Mouse (Mus musculus): ENCODE results near the gene Susd4.

The Susd4 gene

DNA sequence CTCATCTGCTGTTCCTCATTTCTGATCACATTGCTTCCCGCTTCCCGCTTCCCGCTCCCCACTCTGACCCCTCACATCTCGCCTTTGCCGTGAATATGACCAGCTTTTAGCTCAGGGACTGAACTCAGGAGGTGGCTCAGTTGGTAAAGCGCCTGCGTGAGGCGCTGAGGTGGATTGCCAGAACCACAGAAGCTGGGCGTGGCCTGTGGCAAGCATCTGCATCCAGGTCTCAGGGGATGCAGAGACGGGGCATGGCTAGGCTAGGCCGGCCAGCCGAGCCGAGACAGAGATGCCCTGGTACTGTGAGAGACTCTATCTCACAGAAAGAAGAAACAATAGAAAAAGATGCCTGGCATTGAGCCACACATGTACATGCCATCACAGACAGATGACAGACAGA lies 93.0 kb downstream of the Susd4 start:
- no peak for DNase-seq (ENCODE audit: low spot score in 2 of 2)

DNA sequence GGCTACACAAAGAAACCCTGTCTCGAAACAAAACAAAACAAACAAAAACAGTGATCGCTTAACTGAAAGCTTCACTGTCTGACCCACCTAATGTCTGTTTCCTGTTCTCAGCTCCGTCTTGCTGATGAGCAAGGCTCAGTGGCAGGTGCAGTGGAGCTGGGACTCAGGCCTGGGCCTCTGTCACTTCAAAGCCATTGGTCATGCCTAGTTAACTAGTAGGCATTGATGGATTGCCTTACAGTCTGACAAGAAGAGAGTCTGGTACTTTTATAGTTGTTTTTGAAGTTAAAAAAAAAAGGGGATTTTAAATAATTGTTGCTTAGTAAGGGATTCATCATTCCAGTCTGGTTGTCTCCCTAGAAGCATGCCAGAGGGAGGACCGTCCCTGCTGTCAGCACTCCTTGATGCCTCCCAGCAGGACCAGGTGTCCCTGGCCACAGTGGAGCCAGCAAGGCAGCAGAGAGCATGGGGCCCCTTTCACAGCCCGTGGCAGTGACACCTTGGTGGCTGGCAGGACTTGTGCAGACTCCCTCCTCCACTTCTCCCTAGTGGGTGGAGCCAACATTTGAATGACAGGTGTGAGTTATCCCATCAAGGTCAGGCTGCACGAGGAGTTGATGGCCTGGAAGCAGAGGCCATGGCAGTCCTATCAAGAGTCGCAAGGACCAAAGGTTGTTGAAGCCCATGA lies 98.2 kb downstream of the Susd4 start:
- no peak for DNase-seq (ENCODE audit: low spot score in 2 of 2)

DNA sequence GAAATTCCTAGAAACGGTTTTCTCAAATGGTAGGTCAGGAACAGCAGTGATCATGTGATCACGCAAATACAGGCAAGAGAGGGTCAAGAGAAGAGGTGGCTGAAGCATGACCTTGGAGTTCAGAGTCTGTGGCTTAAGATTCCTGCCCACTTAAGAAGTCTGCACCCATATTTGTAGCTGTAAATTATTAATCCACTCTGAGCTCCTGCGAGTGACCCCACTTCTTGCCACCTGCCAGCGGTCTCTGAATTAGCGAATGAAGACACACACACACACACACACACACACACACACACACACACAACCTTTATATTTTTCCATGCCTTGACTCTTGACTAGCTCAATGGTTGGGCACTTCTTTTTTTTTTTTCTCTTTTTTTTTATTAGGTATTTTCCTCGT lies 99.7 kb downstream of the Susd4 start:
- no peak for DNase-seq (ENCODE audit: low spot score in 2 of 2)

DNA sequence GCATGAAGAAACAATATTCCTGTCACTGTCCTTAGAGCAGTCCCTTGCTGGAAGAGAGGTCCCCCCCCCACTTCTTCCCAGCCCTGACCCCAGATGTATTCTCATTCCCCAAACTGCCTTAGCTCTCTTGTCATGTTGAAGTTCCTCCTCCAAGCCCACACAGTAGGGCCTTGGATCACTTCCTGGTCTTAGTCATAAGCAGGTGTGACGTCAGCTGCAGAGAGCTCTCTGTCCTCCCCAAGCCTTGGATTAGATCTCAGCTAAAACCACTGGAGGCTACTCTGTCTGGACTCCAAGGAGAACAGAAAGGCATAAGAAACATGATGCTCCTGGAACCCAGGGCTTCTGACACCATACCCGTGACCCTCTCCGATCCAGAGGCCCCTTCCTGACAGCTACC lies 104.2 kb downstream of the Susd4 start:
- no peak for DNase-seq (ENCODE audit: low spot score in 2 of 2)

DNA sequence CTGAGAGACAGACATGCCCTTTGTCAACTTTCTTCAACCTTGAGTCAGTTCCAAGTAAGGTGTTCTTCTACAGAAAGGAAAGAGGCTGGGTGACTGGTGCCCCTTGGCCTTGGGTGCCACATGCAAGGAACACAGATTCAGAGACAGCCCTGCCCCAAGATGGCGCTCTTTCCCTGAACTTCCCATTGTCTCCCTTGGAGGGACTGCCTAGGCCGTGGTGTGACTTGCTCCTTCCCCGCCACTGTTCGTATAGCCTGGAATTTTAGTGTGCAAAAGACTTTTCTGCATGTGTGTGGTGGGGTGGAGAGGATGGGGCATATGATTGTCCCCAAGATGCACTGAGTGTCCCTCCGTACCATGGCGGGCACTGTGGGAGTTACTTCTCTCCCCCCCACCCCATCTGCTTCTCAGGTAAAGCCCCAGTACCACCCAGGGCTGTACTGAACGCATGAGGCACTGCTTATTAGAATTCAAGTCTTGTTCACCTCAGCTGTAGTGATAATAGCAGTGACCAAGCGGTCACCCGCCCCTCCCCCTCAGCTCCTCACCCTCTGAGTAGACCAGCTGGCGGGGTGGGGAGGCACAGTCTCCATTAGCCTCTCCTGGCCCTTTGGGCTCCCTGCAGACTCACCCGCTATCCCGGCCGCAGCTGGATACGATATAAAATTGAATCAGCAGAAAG lies 104.9 kb downstream of the Susd4 start:
- DNase-seq (ENCODE audit: low spot score in 2 of 2): peak in 1 of 2 experiments; percentile 12

DNA sequence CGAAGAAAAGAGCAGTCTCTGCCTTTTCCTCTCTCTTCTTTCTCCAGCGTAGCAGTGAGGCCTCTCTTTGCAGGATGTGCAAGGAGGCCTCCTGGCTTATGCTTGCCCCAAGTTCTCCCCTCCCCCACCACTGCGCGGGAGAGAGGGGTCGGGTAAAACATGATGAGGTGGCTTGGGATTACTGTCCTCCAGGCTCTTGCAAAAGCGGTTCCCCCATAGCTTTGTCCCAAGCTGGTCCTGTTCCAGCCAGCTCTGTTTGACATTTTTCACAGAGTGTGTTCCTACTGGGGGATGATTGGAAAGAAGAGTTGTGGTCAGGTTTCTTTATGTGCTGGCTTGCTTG lies 105.4 kb downstream of the Susd4 start:
- DNase-seq (ENCODE audit: low spot score in 2 of 2): no peak

DNA sequence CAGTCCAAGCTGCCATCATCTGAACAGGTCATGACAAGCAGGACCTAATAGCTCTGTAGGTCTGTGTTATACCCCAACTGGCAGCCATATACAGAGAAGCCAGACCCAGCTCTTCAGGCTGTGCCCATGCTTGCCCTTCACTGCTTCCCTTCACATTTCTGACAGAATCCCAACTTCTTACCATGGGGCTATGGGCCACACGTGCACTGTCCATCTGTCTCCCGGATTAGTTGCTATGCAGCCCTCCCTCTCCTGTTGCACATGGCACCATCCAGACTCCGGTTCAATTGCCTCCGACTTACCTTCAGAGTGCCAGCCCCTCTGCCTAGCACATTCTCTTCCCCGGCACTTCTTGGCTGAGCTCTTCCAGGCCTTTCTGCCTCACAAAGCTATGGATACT lies 114.5 kb downstream of the Susd4 start:
- DNase-seq (ENCODE audit: low spot score in 2 of 2): no peak

DNA sequence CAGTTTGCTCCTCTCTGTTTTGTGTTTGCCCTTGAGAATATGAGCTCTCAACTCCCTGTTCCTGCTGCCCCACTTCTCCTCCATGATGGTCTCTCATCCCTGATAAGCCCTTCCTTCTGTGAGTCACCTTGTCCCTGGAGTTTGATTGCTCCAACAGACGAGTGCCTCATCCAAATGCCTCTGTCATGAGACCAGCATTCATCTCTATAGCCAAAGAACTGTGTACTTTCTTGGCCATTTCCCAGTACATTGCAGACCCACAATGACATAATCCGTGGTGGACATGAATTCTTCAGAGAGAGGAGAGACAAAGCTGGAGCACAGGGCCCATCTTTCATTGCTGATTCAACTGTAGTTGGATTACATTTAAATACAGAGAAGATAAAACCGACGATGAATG lies 115.1 kb downstream of the Susd4 start:
- no peak for DNase-seq (ENCODE audit: low spot score in 2 of 2)

DNA sequence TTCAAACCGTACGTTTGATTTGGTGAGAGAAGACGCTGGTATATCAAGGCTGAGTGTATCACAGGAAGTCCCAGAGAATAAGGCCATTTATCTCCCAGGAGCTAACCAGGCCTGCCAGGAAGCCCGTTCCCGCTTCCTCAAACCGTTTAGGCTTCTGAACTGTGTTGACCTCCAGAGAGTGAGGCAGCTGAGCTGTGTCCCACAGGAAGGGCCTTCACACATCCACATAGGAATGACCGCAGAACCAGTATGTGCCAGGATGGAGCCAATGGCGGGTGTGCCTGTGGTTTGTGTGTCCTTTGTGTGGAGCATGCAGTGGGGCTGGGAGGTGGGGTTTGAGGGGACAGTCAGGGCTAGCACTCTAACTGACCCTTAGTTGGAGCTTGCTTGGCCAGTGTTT lies 117.6 kb downstream of the Susd4 start:
- DNase-seq (ENCODE audit: low spot score in 2 of 2): no peak

DNA sequence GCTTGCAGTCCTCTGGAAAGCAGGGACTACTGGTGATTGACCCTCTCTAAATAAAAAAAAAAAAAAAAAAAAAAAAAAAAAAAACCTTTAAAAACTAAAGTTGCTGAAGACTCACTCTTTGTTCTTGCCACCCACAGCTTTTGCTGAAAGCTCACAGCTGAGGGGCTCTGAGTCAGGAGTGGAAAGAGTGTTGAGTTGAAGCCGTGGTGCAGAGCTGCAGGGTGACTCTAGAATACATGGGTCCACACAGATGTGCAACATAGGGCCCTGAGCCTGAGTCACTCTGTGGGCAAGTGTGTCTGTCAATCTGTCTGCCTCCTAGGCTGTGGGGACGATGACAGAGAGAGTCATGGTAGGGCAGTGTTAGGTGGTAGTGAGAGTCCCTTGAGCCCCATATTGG lies 119.0 kb downstream of the Susd4 start:
- DNase-seq (ENCODE audit: low spot score in 2 of 2): no peak

DNA sequence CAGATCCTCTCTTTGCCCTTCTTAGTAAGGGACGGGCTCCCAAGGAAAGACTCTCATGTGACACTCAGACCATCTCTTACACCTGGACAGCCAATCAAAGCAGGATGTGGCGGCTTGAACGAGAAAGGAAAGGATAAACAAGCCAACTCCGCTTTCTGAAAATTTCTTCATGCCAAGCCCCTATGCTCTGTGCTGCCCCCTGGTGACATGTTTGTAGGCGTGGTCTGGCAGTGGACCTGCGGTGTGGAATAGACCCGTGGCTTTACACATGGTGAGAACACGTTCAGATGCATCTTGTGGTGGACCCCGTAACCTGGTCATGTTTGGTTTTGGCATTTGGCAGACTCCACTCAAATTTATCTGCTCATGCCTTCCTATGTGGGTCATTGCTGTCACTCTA lies 132.0 kb downstream of the Susd4 start:
- DNase-seq (ENCODE audit: low spot score in 2 of 2): no peak

DNA sequence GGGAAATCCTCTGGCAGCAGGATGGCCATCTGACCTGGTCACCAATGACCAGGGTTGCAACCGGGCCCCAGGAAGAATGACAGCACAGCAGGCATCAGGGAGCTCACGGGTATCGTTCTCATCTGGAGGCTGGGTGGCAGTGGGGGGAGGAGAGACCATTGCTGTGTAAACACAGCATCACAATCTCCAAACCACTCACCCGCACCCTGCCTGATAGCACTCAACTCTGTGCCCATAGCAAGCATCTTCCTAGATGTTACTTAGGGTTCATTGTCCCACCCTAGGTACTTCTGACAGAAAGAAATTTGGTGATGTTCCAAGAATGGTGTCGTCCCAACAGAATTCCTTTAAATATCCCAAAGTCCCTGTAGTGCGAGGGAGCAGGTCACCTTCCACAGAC lies 133.4 kb downstream of the Susd4 start:
- DNase-seq (ENCODE audit: low spot score in 2 of 2): no peak

DNA sequence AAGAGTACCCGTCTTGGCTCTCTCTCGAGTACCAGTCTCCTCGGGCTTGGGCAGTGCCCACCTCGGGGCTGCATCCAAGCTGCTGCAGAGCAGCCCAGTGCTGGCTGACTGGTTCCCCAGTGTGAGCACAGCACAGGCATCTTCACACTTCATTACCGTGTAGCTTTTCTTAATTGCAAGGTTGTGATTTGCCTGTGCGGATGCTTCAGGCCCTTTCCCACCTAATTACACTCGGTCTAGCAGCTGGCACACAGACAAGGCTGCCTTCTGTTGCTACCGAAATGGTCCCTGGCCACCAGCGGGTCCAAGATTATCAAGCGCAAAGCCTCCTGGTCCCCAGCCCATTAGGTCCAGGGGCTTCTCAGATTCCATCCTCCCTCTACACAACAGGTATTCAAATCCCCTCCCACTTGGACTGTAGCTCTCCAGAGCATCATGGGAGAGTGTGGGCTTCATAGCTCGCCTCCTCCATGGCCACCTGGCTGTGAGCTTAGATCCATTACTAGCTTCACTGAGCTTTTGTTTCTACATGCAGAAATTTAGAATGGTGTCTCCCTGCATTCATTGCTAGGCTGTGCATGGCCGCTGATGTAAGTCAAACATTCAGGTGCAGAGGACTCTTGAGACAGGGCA lies 134.0 kb downstream of the Susd4 start:
- DNase-seq (ENCODE audit: low spot score in 2 of 2): no peak

DNA sequence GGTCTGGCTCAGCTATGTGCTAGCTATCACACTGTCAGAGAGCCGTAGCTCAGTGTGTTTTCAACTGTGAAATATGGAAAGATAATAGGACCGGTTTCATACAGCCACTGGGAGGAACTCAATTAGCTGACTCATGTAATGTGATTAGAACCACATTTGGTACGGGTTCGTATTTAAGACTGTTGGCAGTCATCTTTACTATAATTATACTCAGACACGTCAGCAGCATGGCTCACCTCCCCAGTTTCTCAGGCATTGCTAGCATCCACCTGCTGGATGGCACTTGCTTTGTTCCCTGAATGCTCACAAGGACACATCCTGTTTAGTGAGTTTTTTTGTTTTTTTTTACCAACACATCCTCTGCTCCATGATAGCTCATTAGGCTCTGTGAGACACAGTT lies 138.4 kb downstream of the Susd4 start:
- peak; percentile 20 to 43 for DNase-seq (ENCODE audit: low spot score in 2 of 2)

DNA sequence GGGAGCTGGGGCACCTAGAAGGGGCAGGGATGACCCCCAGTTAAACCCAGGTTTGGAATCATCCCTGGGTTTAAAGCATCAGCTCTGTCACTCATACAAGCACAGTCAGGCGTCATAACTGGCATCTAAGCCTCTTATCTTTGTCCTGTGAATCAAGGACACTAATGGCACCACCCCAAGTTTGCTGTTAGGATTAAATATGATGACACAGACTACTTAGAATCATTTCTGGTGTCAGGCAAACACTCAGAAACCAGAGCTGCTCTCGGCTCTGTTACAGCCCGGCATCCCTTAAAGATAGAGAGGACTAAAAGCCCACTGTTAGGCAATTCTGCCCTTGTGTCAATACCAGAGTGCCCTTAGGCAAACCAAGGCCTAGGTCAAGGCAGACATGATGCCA lies 139.2 kb downstream of the Susd4 start:
- no peak for DNase-seq (ENCODE audit: low spot score in 2 of 2)

DNA sequence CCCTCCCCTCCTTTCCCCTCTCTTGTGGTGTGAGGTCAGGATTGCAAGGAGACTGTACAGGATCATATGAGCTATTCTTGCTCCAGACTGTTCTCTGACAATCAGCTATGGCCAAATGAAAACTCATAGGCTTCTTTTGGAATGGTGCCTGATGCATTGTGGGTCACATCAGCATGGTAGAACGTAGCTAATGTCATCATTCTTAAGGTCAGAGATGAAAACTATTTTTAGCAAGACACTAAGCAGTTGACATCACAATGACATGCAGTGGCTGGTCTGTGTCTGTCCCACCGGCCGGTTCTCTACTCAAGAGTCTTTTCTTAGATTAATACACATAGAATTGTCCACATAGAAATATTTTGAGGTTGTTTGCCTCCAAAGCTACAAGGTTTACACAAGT lies 142.0 kb downstream of the Susd4 start:
- no peak for DNase-seq (ENCODE audit: low spot score in 2 of 2)

DNA sequence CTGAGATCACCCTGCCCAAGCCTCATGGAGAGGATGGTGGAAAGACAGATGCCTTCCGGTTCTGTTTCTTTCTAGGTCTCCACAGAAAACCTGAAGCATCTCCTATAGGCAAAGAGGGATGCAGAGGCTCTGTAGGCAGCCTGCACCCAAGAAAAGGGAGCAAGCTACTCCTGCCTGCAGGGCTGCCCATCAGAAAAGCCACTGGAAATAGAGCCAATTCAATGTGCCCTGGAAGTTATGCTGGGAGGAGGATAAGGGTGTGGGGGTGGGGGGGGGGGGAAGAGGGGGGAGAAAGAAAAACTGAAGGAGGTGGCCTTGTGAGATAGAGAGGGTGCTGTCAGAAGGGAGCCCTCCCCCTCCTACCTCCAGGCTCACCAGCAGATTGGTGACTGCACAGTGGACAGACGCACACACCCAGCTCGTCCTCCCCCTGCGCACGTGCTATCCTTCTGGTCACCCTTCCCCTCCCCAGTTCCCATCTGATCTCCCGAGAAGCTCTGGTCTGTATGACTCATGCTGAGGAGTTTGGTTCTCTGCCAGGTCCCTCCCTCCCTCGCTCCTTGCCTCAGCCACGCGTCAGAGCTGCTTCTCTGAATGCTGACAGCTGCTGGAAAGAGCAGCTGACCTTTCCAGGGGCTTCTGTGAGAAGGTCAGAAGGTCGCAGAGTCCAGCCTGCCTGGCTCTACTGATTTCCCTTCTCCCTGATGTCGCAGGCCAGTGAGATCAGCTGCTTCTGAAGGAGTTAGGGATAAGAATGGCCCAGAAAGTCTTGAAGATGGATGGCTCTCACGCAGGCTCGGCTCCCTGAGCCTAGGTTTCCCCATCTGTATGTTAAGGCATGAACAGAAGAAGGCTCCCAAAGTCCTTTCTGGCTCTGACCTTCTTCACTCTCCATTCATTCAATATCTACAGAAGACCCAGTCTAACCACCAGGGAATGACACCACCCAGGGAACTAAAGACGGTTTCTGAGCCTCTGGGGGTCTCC lies 144.7 kb downstream of the Susd4 start:
- DNase-seq (ENCODE audit: low spot score in 2 of 2): peak; percentile 90 to 93

DNA sequence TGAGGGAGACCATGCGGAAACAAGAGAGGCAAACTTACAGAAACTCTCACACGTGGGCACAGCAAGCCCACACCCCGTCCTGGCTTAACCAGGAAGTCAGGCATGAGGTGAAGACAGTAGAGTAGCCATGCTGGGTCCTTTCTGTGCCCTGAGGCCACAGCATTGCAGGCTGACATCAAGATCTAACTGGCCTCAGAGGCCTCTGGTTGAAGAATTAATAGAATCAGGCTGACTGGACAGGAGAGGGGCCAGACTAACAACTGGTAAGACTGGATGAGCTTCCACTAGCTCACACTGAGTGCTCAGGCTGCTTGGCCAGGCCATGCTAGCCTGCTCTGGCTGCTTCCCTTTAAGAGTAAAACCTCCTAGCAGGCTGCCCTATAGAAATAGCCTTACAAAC lies 145.4 kb downstream of the Susd4 start:
- DNase-seq (ENCODE audit: low spot score in 2 of 2): no peak

DNA sequence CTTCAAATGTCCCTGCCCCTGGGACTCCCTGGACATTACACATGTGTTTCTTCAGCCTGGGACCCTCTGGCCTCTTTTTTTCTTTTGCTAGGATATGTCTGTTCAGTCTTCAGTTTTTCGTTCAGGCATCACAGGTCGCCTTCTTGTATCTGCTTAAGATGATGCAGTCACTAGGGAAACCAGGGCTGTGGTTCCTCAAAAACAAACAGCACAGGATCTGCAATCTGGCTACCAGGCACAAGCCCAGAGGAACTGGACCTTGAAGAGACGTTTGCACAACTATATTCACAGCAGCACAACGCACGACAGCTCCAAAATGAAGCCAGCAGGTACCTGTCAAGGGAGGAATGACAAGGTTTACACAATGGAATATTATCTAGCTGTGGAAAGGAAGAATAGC lies 145.9 kb downstream of the Susd4 start:
- DNase-seq (ENCODE audit: low spot score in 2 of 2): no peak

DNA sequence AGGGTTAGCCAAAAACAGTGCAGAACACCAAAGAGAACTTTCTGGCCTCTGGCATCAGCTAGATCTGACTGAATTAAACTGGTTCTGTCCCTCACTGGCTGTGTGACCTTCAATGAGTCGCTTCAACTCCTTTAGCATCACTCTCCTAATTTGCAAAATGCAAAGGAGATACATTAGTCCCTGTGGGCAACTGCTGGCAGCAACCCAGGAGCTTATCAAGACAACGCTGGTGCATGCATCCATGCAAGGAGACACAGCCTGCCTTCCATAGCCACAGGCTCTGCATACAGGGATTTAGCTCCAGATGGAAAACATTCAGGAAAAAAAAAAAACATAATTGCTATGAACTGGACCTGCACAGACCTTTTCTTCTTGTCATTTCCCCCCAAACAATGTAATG lies 148.9 kb downstream of the Susd4 start:
- no peak for DNase-seq (ENCODE audit: low spot score in 2 of 2)

DNA sequence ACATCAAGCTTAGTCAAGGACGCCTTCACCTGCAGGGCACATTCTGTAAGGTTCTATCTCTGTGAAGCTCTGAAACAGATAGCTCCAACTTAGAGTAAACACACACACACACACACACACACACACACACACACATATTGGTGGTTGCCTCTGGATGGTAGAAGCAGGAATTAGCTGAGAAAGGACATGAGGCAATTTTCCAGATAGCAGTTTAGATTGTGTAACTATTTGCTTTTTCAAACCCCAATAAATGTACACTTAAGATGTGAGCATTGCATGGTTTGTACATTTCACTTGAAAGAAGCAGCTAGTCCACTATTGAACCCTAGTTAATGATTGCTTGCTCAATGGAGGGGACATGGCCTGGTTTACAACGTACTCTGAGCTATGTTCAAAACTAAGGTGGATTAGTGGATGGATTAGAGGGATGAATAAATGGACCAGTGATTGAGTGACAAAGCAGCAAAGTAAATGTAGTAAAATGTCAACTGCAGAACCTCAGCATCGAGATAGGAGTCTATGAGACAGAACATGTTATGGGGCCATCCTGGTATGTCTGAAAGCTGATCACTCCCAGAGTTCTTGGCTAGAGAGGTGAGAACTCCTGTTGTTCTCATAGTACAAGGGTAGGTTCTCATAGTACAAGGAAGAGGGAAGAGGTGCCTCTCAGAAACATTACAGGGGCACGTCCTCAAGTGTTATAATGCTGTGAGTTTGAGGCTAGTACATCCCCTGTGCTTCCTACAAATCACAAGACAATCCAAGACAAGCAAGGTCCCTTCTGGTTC lies 150.7 kb downstream of the Susd4 start:
- no peak for DNase-seq (ENCODE audit: low spot score in 2 of 2)
